Comparison of ENCODE assay signal across 19 mouse cellular contexts in genomic region chr2:28188398-28188944, GRCm38 (mm10). TPM values are rescaled to one million over a fixed set of nuclear protein-coding genes. Genes with fewer than 3 reads are reported as not detected.
DNase-seq lines count a peak whose midpoint lies in the region; ATAC-seq and TF ChIP-seq lines count a peak whose summit lies in the region.
"Had no signal": no experiment of that assay in that cellular context is flagged by ENCODE, and none has a peak within 500 bp of the region (broad histone marks: within the 10 kb centered on the region; RNA-seq: fewer than 3 reads in every experiment).

No protein-coding gene starts in this region.

- peak; percentile 49 for DNase-seq in forebrain, postnatal 0 days
- no peak for DNase-seq in forebrain, embryonic 10.5 days (ENCODE audit: extremely low spot score, low spot score)
- DNase-seq in lung, postnatal 0 days (ENCODE audit: low spot score) = peak; percentile 70
- DNase-seq in lung, postnatal 14 days = no peak
- peak; percentile 57 for DNase-seq in brain, embryonic 14.5 days (ENCODE audit: low read depth)
- DNase-seq in midbrain, embryonic 14.5 days = peak; percentile 50
- no peak for DNase-seq in cerebellum, postnatal 25 days
- DNase-seq in retina, postnatal 1 day = no peak
- DNase-seq: B cell, adult 2 months; cerebellum, adult 9-11 months; gastrocnemius, postnatal 25 days; heart, adult 2 months; heart, postnatal 36 days; kidney, adult 9 months; kidney, postnatal 4 days; layer of hippocampus, postnatal 36 days; thymus, postnatal 25 days had no signal

- no peak for TF ChIP-seq POLR2A in brain, embryonic 14.5 days (IDR thresholded peaks at IDR 0.05; ENCODE audit: borderline replicate concordance, extremely low read depth, insufficient read depth, insufficient read length, poor library complexity, severe bottlenecking)

- no peak for TF ChIP-seq CTCF in forebrain, postnatal 0 days (IDR thresholded peaks at IDR 0.05; ENCODE audit: low read depth)
- no peak for TF ChIP-seq CTCF in lung, postnatal 0 days (IDR thresholded peaks at IDR 0.05)
- TF ChIP-seq CTCF in brain, embryonic 14.5 days (IDR thresholded peaks at IDR 0.05; ENCODE audit: borderline replicate concordance, extremely low read depth, insufficient read depth, insufficient read length) = no peak

- peaks cover 20% of the 10 kb centered on the region for H3K4me1 ChIP-seq in forebrain, postnatal 0 days (ENCODE audit: insufficient read depth)
- peaks cover 34% of the 10 kb centered on the region for H3K4me1 ChIP-seq in forebrain, embryonic 10.5 days
- no peaks in the 10 kb centered on the region for H3K4me1 ChIP-seq in lung, postnatal 0 days (ENCODE audit: insufficient read depth, low read depth, low read length)
- H3K4me1 ChIP-seq in midbrain, embryonic 14.5 days (ENCODE audit: control insufficient read depth, insufficient read depth, low read length) = peaks cover 9% of the 10 kb centered on the region; the same call in 1 of the 2 replicates

- H3K36me3 ChIP-seq in forebrain, postnatal 0 days (ENCODE audit: insufficient read depth) = no peaks in the 10 kb centered on the region
- no peaks in the 10 kb centered on the region for H3K36me3 ChIP-seq in forebrain, embryonic 10.5 days (replicated peaks)
- no peaks in the 10 kb centered on the region for H3K36me3 ChIP-seq in lung, postnatal 0 days (ENCODE audit: insufficient read depth, low read length)
- no peaks in the 10 kb centered on the region for H3K36me3 ChIP-seq in midbrain, embryonic 14.5 days (ENCODE audit: control insufficient read depth, insufficient read depth, low read length)
- H3K36me3 ChIP-seq: limb, embryonic 15.5 days; midbrain, embryonic 12.5 days had no signal

- no peak for TF ChIP-seq EP300 in lung, postnatal 0 days (IDR thresholded peaks at IDR 0.05)

- H3K9me3 ChIP-seq in forebrain, postnatal 0 days (ENCODE audit: low read length) = no peaks in the 10 kb centered on the region
- H3K9me3 ChIP-seq in forebrain, embryonic 10.5 days = no peaks in the 10 kb centered on the region
- no peaks in the 10 kb centered on the region for H3K9me3 ChIP-seq in lung, postnatal 0 days (ENCODE audit: low read length)
- H3K9me3 ChIP-seq in midbrain, embryonic 14.5 days (ENCODE audit: control insufficient read depth, low read length) = no peaks in the 10 kb centered on the region
- H3K9me3 ChIP-seq: limb, embryonic 15.5 days; midbrain, embryonic 12.5 days had no signal

- no peaks in the 10 kb centered on the region for H3K27me3 ChIP-seq in forebrain, postnatal 0 days (ENCODE audit: insufficient read depth, low read length)
- peaks cover 21% of the 10 kb centered on the region for H3K27me3 ChIP-seq in forebrain, embryonic 10.5 days (ENCODE audit: poor library complexity, severe bottlenecking)
- peaks cover 7% of the 10 kb centered on the region for H3K27me3 ChIP-seq in lung, postnatal 0 days (replicated peaks; ENCODE audit: insufficient read depth, low read length)
- H3K27me3 ChIP-seq in midbrain, embryonic 14.5 days (ENCODE audit: control insufficient read depth, insufficient read depth, low read length) = no peaks in the 10 kb centered on the region

- no peak overlapping the region for H3K4me2 ChIP-seq in forebrain, postnatal 0 days (ENCODE audit: low read depth)
- H3K4me2 ChIP-seq in lung, postnatal 0 days (replicated peaks; ENCODE audit: low read depth, low read length) = no peak overlapping the region
- H3K4me2 ChIP-seq in midbrain, embryonic 14.5 days (ENCODE audit: low read length) = no peak overlapping the region
- H3K4me2 ChIP-seq: limb, embryonic 15.5 days; midbrain, embryonic 12.5 days had no signal

- H3K4me3 ChIP-seq in forebrain, postnatal 0 days (ENCODE audit: low read depth, low read length) = no peak overlapping the region
- H3K4me3 ChIP-seq in forebrain, embryonic 10.5 days = no peak overlapping the region
- H3K4me3 ChIP-seq in lung, postnatal 0 days (ENCODE audit: low read depth, low read length) = no peak overlapping the region
- H3K4me3 ChIP-seq in midbrain, embryonic 14.5 days (replicated peaks; ENCODE audit: low read depth, low read length) = no peak overlapping the region
- H3K4me3 ChIP-seq: heart, adult 2 months; limb, embryonic 15.5 days; midbrain, embryonic 12.5 days had no signal

- 18% methylated on average over 8 of the region's 8 CpGs for WGBS in forebrain, postnatal 0 days
- WGBS in forebrain, embryonic 10.5 days = 43% methylated on average over 8 of the region's 8 CpGs
- 41% methylated on average over 8 of the region's 8 CpGs for WGBS in lung, postnatal 0 days
- WGBS in midbrain, embryonic 14.5 days = 25% methylated on average over 8 of the region's 8 CpGs

- no peak overlapping the region for H3K9ac ChIP-seq in forebrain, postnatal 0 days
- H3K9ac ChIP-seq in lung, postnatal 0 days (replicated peaks; ENCODE audit: low read depth) = no peak overlapping the region
- H3K9ac ChIP-seq in midbrain, embryonic 14.5 days (replicated peaks; ENCODE audit: low read length) = no peak overlapping the region
- H3K9ac ChIP-seq: limb, embryonic 15.5 days; midbrain, embryonic 12.5 days had no signal

- H3K27ac ChIP-seq in forebrain, postnatal 0 days (ENCODE audit: low read depth, low read length) = no peak overlapping the region
- no peak overlapping the region for H3K27ac ChIP-seq in forebrain, embryonic 10.5 days
- no peak overlapping the region for H3K27ac ChIP-seq in lung, postnatal 0 days (ENCODE audit: low read length)
- 0 out of 2 replicates have a peak overlapping the region, but pooled peaks have one; percentile 41 for H3K27ac ChIP-seq in midbrain, embryonic 14.5 days (replicated peaks; ENCODE audit: low read depth, low read length)
- H3K27ac ChIP-seq: heart, adult 2 months; limb, embryonic 15.5 days; midbrain, embryonic 12.5 days had no signal

- ATAC-seq in forebrain, postnatal 0 days = peak; percentile 36
- peak; percentile 60 for ATAC-seq in lung, postnatal 0 days
- ATAC-seq in midbrain, embryonic 14.5 days (ENCODE audit: low FRiP score, low TSS enrichment) = no peak

RNA-seq across cellular contexts. Expression of gene Olfm1, which starts 4.3 kb away (rescaled TPM):
- total RNA-seq in forebrain, postnatal 0 days (2014; rRNA removed) = 277 and 344 TPM in 2 replicates
- polyA plus RNA-seq in forebrain, postnatal 0 days (2015; fragmentation: Nextera tagmentation; extraction: Ambion mirVana) = 347 and 444 TPM in 2 replicates
- polyA plus RNA-seq in forebrain, embryonic 10.5 days (2016; fragmentation: Nextera tagmentation; extraction: Ambion mirVana) = 12.1 and 15.5 TPM in 2 replicates
- 9.8 and 10.7 TPM in 2 replicates for polyA plus RNA-seq in lung, postnatal 0 days (2015; fragmentation: Nextera tagmentation; extraction: Ambion mirVana)
- polyA plus RNA-seq in brain, embryonic 14.5 days (2012; rRNA removed) = 223 and 383 TPM in 2 replicates
- polyA plus RNA-seq in midbrain, embryonic 14.5 days (2014; fragmentation: Nextera tagmentation; extraction: Ambion mirVana) = 295 and 301 TPM in 2 replicates

Comparison
In these comparisons a context has a peak if more than half of its experiments do, and no peak if none do; other contexts are left out.
1. DNase-seq: peak in forebrain, postnatal 0 days (single experiment), lung, postnatal 0 days (single experiment), brain, embryonic 14.5 days (single experiment) and midbrain, embryonic 14.5 days (single experiment); none in forebrain, embryonic 10.5 days (single experiment), lung, postnatal 14 days (single experiment), cerebellum, postnatal 25 days (0 of 2) and retina, postnatal 1 day (single experiment).
2. RNA of gene Olfm1, which starts 4.3 kb away (polyA plus RNA-seq): 347 to 444 TPM in forebrain, postnatal 0 days, 223 to 383 TPM in brain, embryonic 14.5 days and 295 to 301 TPM in midbrain, embryonic 14.5 days; 12.1 to 15.5 TPM in forebrain, embryonic 10.5 days and 9.8 to 10.7 TPM in lung, postnatal 0 days; every median in the first group is over 10 times any median in the second.